8 mouse cellular contexts compared by ENCODE assay signal in genomic region chr17:25187784-25188149, GRCm38 (mm10). TPM values are rescaled to one million over a fixed set of nuclear protein-coding genes. Genes with fewer than 3 reads are reported as not detected.
DNase-seq lines count a peak whose midpoint lies in the region; ATAC-seq and TF ChIP-seq lines count a peak whose summit lies in the region.

No protein-coding gene starts in this region.

- 5% methylated on average over 11 of the region's 11 CpGs for WGBS in heart, embryonic 10.5 days
- WGBS in forebrain, embryonic 13.5 days: 6% methylated on average over 11 of the region's 11 CpGs
- WGBS in liver, embryonic 14.5 days (ENCODE audit: insufficient replicate concordance): 8% methylated on average over 11 of the region's 11 CpGs

- dilution Hi-C loops in CH12.LX (cut with MboI; ENCODE audit: extremely low pct_ligation_motif_present, extremely low pct_unique_long_range_greater_than_20kb, low sequenced_read_pairs): no loop called here

- peaks cover 19% of the 10 kb centered on the region for H3K36me3 ChIP-seq in heart, embryonic 10.5 days
- peaks cover 9 to 42% of the 10 kb centered on the region in 2 experiments for H3K36me3 ChIP-seq in CH12.LX (replicated peaks in 1 of 2; ENCODE audit: control insufficient read depth in 1 of 2, insufficient read depth in 1 of 2, low read length in 1 of 2)
- H3K36me3 ChIP-seq in forebrain, embryonic 13.5 days (ENCODE audit: poor library complexity, severe bottlenecking): peaks cover 11% of the 10 kb centered on the region; the same call in 1 of the 2 replicates
- H3K36me3 ChIP-seq in liver, embryonic 14.5 days (replicated peaks; ENCODE audit: control insufficient read depth, insufficient read depth, low read depth): no peaks in the 10 kb centered on the region

- no peak; the same call in 1 of the 2 replicates for ATAC-seq in forebrain, embryonic 13.5 days
- ATAC-seq in liver, embryonic 14.5 days (ENCODE audit: insufficient read depth): no peak

- peak overlapping the region; percentile 91 for H3K9ac ChIP-seq in CH12.LX (ENCODE audit: insufficient read depth, low read depth)
- peak overlapping the region; percentile 91 for H3K9ac ChIP-seq in forebrain, embryonic 13.5 days
- H3K9ac ChIP-seq in liver, embryonic 14.5 days (replicated peaks): peak overlapping the region; percentile 87

- peak overlapping the region; percentile 41; the same call in 1 of the 2 replicates for H3K4me2 ChIP-seq in CH12.LX (ENCODE audit: insufficient read depth, low read depth, poor library complexity, severe bottlenecking)
- H3K4me2 ChIP-seq in forebrain, embryonic 13.5 days: peak overlapping the region; percentile 95
- peak overlapping the region; percentile 94 for H3K4me2 ChIP-seq in liver, embryonic 14.5 days (ENCODE audit: low read depth)

- peaks cover 26% of the 10 kb centered on the region for H3K79me2 ChIP-seq in CH12.LX (replicated peaks; ENCODE audit: control insufficient read depth, extremely low read depth, insufficient read depth, poor library complexity, severe bottlenecking)

- no peaks in the 10 kb centered on the region for H3K9me3 ChIP-seq in heart, embryonic 10.5 days
- no peaks in the 10 kb centered on the region for H3K9me3 ChIP-seq in CH12.LX (replicated peaks; ENCODE audit: low read length)
- H3K9me3 ChIP-seq in forebrain, embryonic 13.5 days (replicated peaks): no peaks in the 10 kb centered on the region
- no peaks in the 10 kb centered on the region for H3K9me3 ChIP-seq in liver, embryonic 14.5 days (ENCODE audit: control insufficient read depth, low read length)

- no peak for TF ChIP-seq POLR2A in CH12.LX (IDR thresholded peaks at IDR 0.05; ENCODE audit: low read depth, low read length)

- H3K4me1 ChIP-seq in heart, embryonic 10.5 days: peaks cover 32% of the 10 kb centered on the region
- peaks cover 4 to 44% of the 10 kb centered on the region in 2 experiments; a peak in 3 of 4 replicates for H3K4me1 ChIP-seq in CH12.LX (ENCODE audit: control insufficient read depth in 1 of 2, insufficient read depth in 2 of 2)
- peaks cover 41% of the 10 kb centered on the region for H3K4me1 ChIP-seq in forebrain, embryonic 13.5 days
- peaks cover 13 to 19% of the 10 kb centered on the region in 2 experiments for H3K4me1 ChIP-seq in liver, embryonic 14.5 days (replicated peaks; ENCODE audit: control insufficient read depth in 2 of 2, insufficient read depth in 2 of 2, low read length in 1 of 2)

- peaks cover 3% of the 10 kb centered on the region for H3K27me3 ChIP-seq in heart, embryonic 10.5 days (ENCODE audit: insufficient read depth, poor library complexity, severe bottlenecking)
- H3K27me3 ChIP-seq in CH12.LX (replicated peaks): no peaks in the 10 kb centered on the region
- no peaks in the 10 kb centered on the region for H3K27me3 ChIP-seq in forebrain, embryonic 13.5 days
- H3K27me3 ChIP-seq in liver, embryonic 14.5 days (ENCODE audit: control insufficient read depth, insufficient read depth, low read length): no peaks in the 10 kb centered on the region

- H3K4me3 ChIP-seq in heart, embryonic 10.5 days: peak overlapping the region; percentile 97
- peak overlapping the region; percentile 41 to 91 (median 82) for H3K4me3 ChIP-seq in CH12.LX (replicated peaks in 1 of 3; ENCODE audit: low read depth in 2 of 3, low read length in 2 of 3, poor library complexity in 1 of 3)
- H3K4me3 ChIP-seq in forebrain, embryonic 13.5 days: peak overlapping the region; percentile 99
- peak overlapping the region; percentile 88 to 92 for H3K4me3 ChIP-seq in liver, embryonic 14.5 days (ENCODE audit: insufficient read depth in 1 of 2, low read depth in 2 of 2, low read length in 2 of 2)

- in situ Hi-C loops in CH12.LX (cut with MboI; ENCODE audit: low pct_ligation_motif_present, low pct_unique_long_range_greater_than_20kb, low sequenced_read_pairs): loop anchor here (10.0 kb wide), 1 partner anchor 87 kb away; the partner anchor contains the start of gene Ube2i

- H3K27ac ChIP-seq in heart, embryonic 10.5 days: peak overlapping the region; percentile 96
- no peak overlapping the region for H3K27ac ChIP-seq in CH12.LX (ENCODE audit: insufficient read depth, low read depth)
- H3K27ac ChIP-seq in forebrain, embryonic 13.5 days: no peak overlapping the region
- peak overlapping the region; percentile 7; the same call in 1 of the 2 replicates for H3K27ac ChIP-seq in liver, embryonic 14.5 days

- no peak for TF ChIP-seq EP300 in CH12.LX (IDR thresholded peaks at IDR 0.05; ENCODE audit: low read length)
- no peak for TF ChIP-seq EP300 in liver, embryonic 14.5 days (IDR thresholded peaks at IDR 0.05; ENCODE audit: low read depth)

- TF ChIP-seq CTCF in CH12.LX (conservative IDR thresholded peaks at IDR 0.05 in 1 of 2, IDR thresholded peaks at IDR 0.05 in 1 of 2; ENCODE audit: low read depth in 2 of 2, low read length in 2 of 2): no peak
- TF ChIP-seq CTCF in liver, embryonic 14.5 days (IDR thresholded peaks at IDR 0.05; ENCODE audit: low read depth): no peak

- DNase-seq in heart, embryonic 10.5 days (ENCODE audit: low spot score): no peak
- DNase-seq in heart, adult 9 months (ENCODE audit: low spot score in 2 of 2): no peak
- DNase-seq in CH12.LX (ENCODE audit: extremely low read depth): no peak
- no peak for DNase-seq in liver, embryonic 14.5 days (ENCODE audit: low read depth in 3 of 3, low spot score in 3 of 3)
- no peak for DNase-seq in urinary bladder, postnatal 25 days (ENCODE audit: low spot score)
- DNase-seq in kidney, adult 11 months: no peak
- DNase-seq in retina, embryonic 14.5 days (ENCODE audit: low spot score): no peak

- no peak for TF ChIP-seq RAD21 in CH12.LX (IDR thresholded peaks at IDR 0.05; ENCODE audit: low read depth, low read length)

TF ChIP-seq in CH12.LX, 34 proteins besides CTCF, POLR2A, EP300 and RAD21 (continues in another document):
- no peak for TF ChIP-seq MAZ (IDR thresholded peaks at IDR 0.05; ENCODE audit: low read depth, low read length)
- TF ChIP-seq ZNF384 (IDR thresholded peaks at IDR 0.05; ENCODE audit: low read depth, low read length): no peak
- TF ChIP-seq ZC3H11A (IDR thresholded peaks at IDR 0.05; ENCODE audit: low read depth, low read length): no peak
- TF ChIP-seq MEF2A (IDR thresholded peaks at IDR 0.05; ENCODE audit: borderline replicate concordance, low read depth, low read length): no peak
- no peak for TF ChIP-seq TBP (conservative IDR thresholded peaks at IDR 0.05; ENCODE audit: low read depth, low read length)
- no peak for TF ChIP-seq MAX (IDR thresholded peaks at IDR 0.05; ENCODE audit: low read length)
- TF ChIP-seq NELFE (IDR thresholded peaks at IDR 0.05; ENCODE audit: low read depth, low read length): no peak
- no peak for TF ChIP-seq USF2 (conservative IDR thresholded peaks at IDR 0.05; ENCODE audit: low read depth, low read length)
- TF ChIP-seq JUN (IDR thresholded peaks at IDR 0.05; ENCODE audit: insufficient read depth, low read depth, low read length): no peak
- TF ChIP-seq RCOR1 (conservative IDR thresholded peaks at IDR 0.05; ENCODE audit: low read depth, low read length): no peak
- no peak for TF ChIP-seq NRF1 (IDR thresholded peaks at IDR 0.05; ENCODE audit: low read depth, low read length)

RNA-seq across cellular contexts. Expression of gene Unkl, which starts 0.4 kb away (rescaled TPM):
- polyA plus RNA-seq in heart, embryonic 10.5 days (2016; fragmentation: Nextera tagmentation; extraction: Ambion mirVana): 6.5 and 7.4 TPM in 2 replicates
- 11.4 and 12.0 TPM in 2 replicates for total RNA-seq in CH12.LX (2012; rRNA removed)
- 14.3 and 14.7 TPM in 2 replicates for total RNA-seq in CH12.LX (2014; rRNA removed)
- 14.6 and 17.2 TPM in 2 replicates for polyA plus RNA-seq in CH12.LX (2012; ENCODE audit: insufficient read length, low read depth)
- 7.9 and 10.6 TPM in 2 replicates for polyA plus RNA-seq in forebrain, embryonic 13.5 days (2015; fragmentation: Nextera tagmentation; extraction: Ambion mirVana)
- 34.8 and 45.6 TPM in 2 replicates for polyA plus RNA-seq in liver, embryonic 14.5 days (2012; rRNA removed)
- 5.9 and 9.1 TPM in 2 replicates for polyA plus RNA-seq in liver, embryonic 14.5 days (2014; fragmentation: Nextera tagmentation; extraction: Ambion mirVana)

RNA-seq across cellular contexts. Expression of gene BC003965, which starts 3.4 kb away (rescaled TPM):
- polyA plus RNA-seq in heart, embryonic 10.5 days (2016; fragmentation: Nextera tagmentation; extraction: Ambion mirVana): 27.3 and 34.6 TPM in 2 replicates
- total RNA-seq in CH12.LX (2012; rRNA removed): 18.7 and 22.3 TPM in 2 replicates
- total RNA-seq in CH12.LX (2014; rRNA removed): 24.7 and 25.4 TPM in 2 replicates
- 24.9 and 25.1 TPM in 2 replicates for polyA plus RNA-seq in CH12.LX (2012; ENCODE audit: insufficient read length, low read depth)
- 38.3 and 38.6 TPM in 2 replicates for polyA plus RNA-seq in forebrain, embryonic 13.5 days (2015; fragmentation: Nextera tagmentation; extraction: Ambion mirVana)
- 9.9 and 13.4 TPM in 2 replicates for polyA plus RNA-seq in liver, embryonic 14.5 days (2012; rRNA removed)
- polyA plus RNA-seq in liver, embryonic 14.5 days (2014; fragmentation: Nextera tagmentation; extraction: Ambion mirVana): 16.8 and 17.4 TPM in 2 replicates

RNA-seq across cellular contexts. Expression of gene Gm38655, which starts 12.5 kb away (rescaled TPM):
- 0.54 TPM in 1 of 2 replicates, not detected in the other for polyA plus RNA-seq in heart, embryonic 10.5 days (2016; fragmentation: Nextera tagmentation; extraction: Ambion mirVana)
- total RNA-seq in CH12.LX (2012; rRNA removed) (not detected in 2 replicates), CH12.LX (2014; rRNA removed) (not detected in 2 replicates)
- not detected in 2 replicates for polyA plus RNA-seq in CH12.LX (2012; ENCODE audit: insufficient read length, low read depth)
- not detected in 2 replicates for polyA plus RNA-seq in forebrain, embryonic 13.5 days (2015; fragmentation: Nextera tagmentation; extraction: Ambion mirVana)
- polyA plus RNA-seq in liver, embryonic 14.5 days (2012; rRNA removed): not detected in 2 replicates
- not detected in 2 replicates for polyA plus RNA-seq in liver, embryonic 14.5 days (2014; fragmentation: Nextera tagmentation; extraction: Ambion mirVana)

RNA-seq across cellular contexts. Expression of gene Ccdc154, which starts 25.5 kb away (rescaled TPM):
- polyA plus RNA-seq in heart, embryonic 10.5 days (2016; fragmentation: Nextera tagmentation; extraction: Ambion mirVana): not detected in 2 replicates
- total RNA-seq in CH12.LX (2012; rRNA removed): 0.04 and 0.08 TPM in 2 replicates
- total RNA-seq in CH12.LX (2014; rRNA removed): not detected in 2 replicates
- polyA plus RNA-seq in CH12.LX (2012; ENCODE audit: insufficient read length, low read depth): not detected in 2 replicates
- polyA plus RNA-seq in forebrain, embryonic 13.5 days (2015; fragmentation: Nextera tagmentation; extraction: Ambion mirVana): not detected in 2 replicates
- polyA plus RNA-seq in liver, embryonic 14.5 days (2012; rRNA removed): not detected in 2 replicates
- polyA plus RNA-seq in liver, embryonic 14.5 days (2014; fragmentation: Nextera tagmentation; extraction: Ambion mirVana): 0.05 TPM in 1 of 2 replicates, not detected in the other

RNA-seq across cellular contexts. Expression of gene Gnptg, which starts 52.2 kb away (rescaled TPM):
- polyA plus RNA-seq in heart, embryonic 10.5 days (2016; fragmentation: Nextera tagmentation; extraction: Ambion mirVana): 31.2 and 36.7 TPM in 2 replicates
- total RNA-seq in CH12.LX (2012; rRNA removed) (24.0 and 27.0 TPM in 2 replicates), CH12.LX (2014; rRNA removed) (20.7 and 22.1 TPM in 2 replicates)
- 24.5 and 28.0 TPM in 2 replicates for polyA plus RNA-seq in CH12.LX (2012; ENCODE audit: insufficient read length, low read depth)
- 71.9 and 74.8 TPM in 2 replicates for polyA plus RNA-seq in forebrain, embryonic 13.5 days (2015; fragmentation: Nextera tagmentation; extraction: Ambion mirVana)
- 11.1 and 11.2 TPM in 2 replicates for polyA plus RNA-seq in liver, embryonic 14.5 days (2012; rRNA removed)
- 15.6 and 17.0 TPM in 2 replicates for polyA plus RNA-seq in liver, embryonic 14.5 days (2014; fragmentation: Nextera tagmentation; extraction: Ambion mirVana)

Comparison
In these comparisons a context has a peak if more than half of its experiments do, and no peak if none do; other contexts are left out.
1. H3K27ac ChIP-seq: peak in heart, embryonic 10.5 days (single experiment) and liver, embryonic 14.5 days (single experiment); none in CH12.LX (single experiment) and forebrain, embryonic 13.5 days (single experiment).
2. H3K4me2 ChIP-seq: peak in every context shown above with its lines; median percentile 95 in forebrain, embryonic 13.5 days; 94 in liver, embryonic 14.5 days; 41 in CH12.LX.
3. Peak in every context shown above with its lines, with median percentiles within 50 percentile points of each other: H3K4me3 ChIP-seq and H3K9ac ChIP-seq.